Mouse (Mus musculus) forelimb bud, embryonic 11.5 days (tissue): ENCODE results near the gene Rasl11b.
A peak's percentile ranks its signal among the peaks of the same experiment; 100 is the strongest.

ENCODE experiments used
- DNase-seq: peaks from one replicate; pipeline ENCODE4 v3.0.0-alpha.2; 2012; ENCODE audit warnings: low read depth, low spot score

Rasl11b gene

GRCm38 (mm10) chr5:74208438-74208837 lies 13.4 kb downstream of the Rasl11b start:
- no peak for DNase-seq

- DNase-seq: no peak
Observed at GRCm38 (mm10) chr5:74209640-74210039, 14.6 kb downstream of the Rasl11b start.

- DNase-seq: no peak
Observed at GRCm38 (mm10) chr5:74211346-74211745, 16.3 kb downstream of the Rasl11b start.

GRCm38 (mm10) chr5:74214501-74215110 lies 19.5 kb downstream of the Rasl11b start:
- DNase-seq: peak; percentile 77

- no peak for DNase-seq
Observed at GRCm38 (mm10) chr5:74215125-74215524, 20.0 kb downstream of the Rasl11b start.

- no peak for DNase-seq
Observed at GRCm38 (mm10) chr5:74218524-74218923, 23.4 kb downstream of the Rasl11b start.

- DNase-seq: no peak
Observed at GRCm38 (mm10) chr5:74222626-74223025, 27.5 kb downstream of the Rasl11b start.

GRCm38 (mm10) chr5:74224480-74224879 lies 29.4 kb downstream of the Rasl11b start:
- no peak for DNase-seq

GRCm38 (mm10) chr5:74226183-74226582 lies 31.1 kb downstream of the Rasl11b start:
- DNase-seq: no peak

GRCm38 (mm10) chr5:74227352-74227751 lies 32.3 kb downstream of the Rasl11b start:
- DNase-seq: no peak

- no peak for DNase-seq
Observed at GRCm38 (mm10) chr5:74228938-74229337, 33.9 kb downstream of the Rasl11b start.

- DNase-seq: no peak
Observed at GRCm38 (mm10) chr5:74229775-74230413, 34.8 kb downstream of the Rasl11b start.

GRCm38 (mm10) chr5:74230525-74230924 lies 35.4 kb downstream of the Rasl11b start:
- no peak for DNase-seq

- no peak for DNase-seq
Observed at GRCm38 (mm10) chr5:74233808-74234207, 38.7 kb downstream of the Rasl11b start.

GRCm38 (mm10) chr5:74239369-74239768 lies 44.3 kb downstream of the Rasl11b start:
- no peak for DNase-seq

GRCm38 (mm10) chr5:74240298-74240697 lies 45.2 kb downstream of the Rasl11b start:
- DNase-seq: no peak

- no peak for DNase-seq
Observed at GRCm38 (mm10) chr5:74240926-74241680, 46.0 kb downstream of the Rasl11b start.

GRCm38 (mm10) chr5:74242654-74243053 lies 47.6 kb downstream of the Rasl11b start:
- no peak for DNase-seq

- DNase-seq: no peak
Observed at GRCm38 (mm10) chr5:74244406-74245019, 49.4 kb downstream of the Rasl11b start.

GRCm38 (mm10) chr5:74245641-74246145 lies 50.6 kb downstream of the Rasl11b start:
- no peak for DNase-seq

GRCm38 (mm10) chr5:74246453-74246852 lies 51.4 kb downstream of the Rasl11b start:
- DNase-seq: no peak

GRCm38 (mm10) chr5:74246971-74247370 lies 51.9 kb downstream of the Rasl11b start:
- no peak for DNase-seq
